Mouse (Mus musculus): Measurements from ENCODE around the gene Gjd3. TPM values are rescaled to one million over a fixed set of nuclear protein-coding genes. Genes with fewer than 3 reads are reported as not detected.
A peak's percentile ranks its signal among the peaks of the same experiment; 100 is the strongest.

Gene Gjd3
- polyA plus RNA-seq, 1 experiment: 0.05 TPM

DNA sequence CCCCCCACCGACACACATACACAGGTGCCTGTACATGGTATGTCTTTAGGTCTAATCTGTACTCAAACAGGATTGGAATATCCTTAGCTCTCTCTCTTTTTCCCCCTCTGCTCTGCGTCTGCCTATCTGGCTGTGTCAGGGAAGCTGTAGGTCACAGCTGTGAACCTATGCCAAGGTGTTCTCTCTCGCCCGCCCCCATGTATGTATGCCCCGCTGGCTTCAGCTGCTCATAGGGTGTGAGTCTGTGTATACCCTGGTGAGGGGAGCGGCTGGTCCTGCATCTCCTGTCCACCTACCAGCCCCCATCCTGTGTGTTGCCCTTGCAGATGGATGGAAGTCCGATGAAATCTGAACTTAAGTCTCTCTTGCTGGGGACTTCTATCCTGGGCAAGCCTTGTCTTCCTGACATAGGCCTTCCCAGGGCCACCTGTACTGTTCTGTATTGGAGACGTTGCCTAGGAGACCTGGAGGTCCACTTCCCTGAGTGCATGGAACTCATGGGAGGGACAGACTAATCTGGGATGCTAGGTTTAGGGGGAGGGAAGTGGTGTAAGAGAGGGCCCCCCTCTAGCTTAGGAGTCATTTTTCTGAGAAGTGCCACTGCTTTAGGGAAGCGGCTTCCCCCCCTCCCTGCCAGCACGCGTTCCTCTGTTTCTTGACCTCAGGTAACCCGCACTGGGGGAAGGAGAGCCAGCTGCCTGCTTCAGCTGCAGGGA is 33.4 kb downstream of the Gjd3 start:
- Histone ChIP-seq H3ac (ENCODE audit: control insufficient read depth, insufficient read length) (no peak overlapping the region), H3K4me3 (no peak overlapping the region), H3K4me2 (ENCODE audit: low read depth) (no peak overlapping the region), H3K27me3 (ENCODE audit: control insufficient read depth, insufficient read depth, insufficient read length) (no peaks in the 10 kb centered on the region), H3K36me3 (ENCODE audit: control insufficient read depth, insufficient read depth) (no peaks in the 10 kb centered on the region), H3K79me2 (ENCODE audit: control insufficient read depth, insufficient read depth) (peaks cover 85% of the 10 kb centered on the region)
- TF ChIP-seq MAX (IDR thresholded peaks at IDR 0.05; ENCODE audit: low read depth): no peak
- TF ChIP-seq E2F4 (IDR thresholded peaks at IDR 0.05; ENCODE audit: insufficient read depth): no peak
- no peak for TF ChIP-seq POLR2AphosphoS2 (IDR thresholded peaks at IDR 0.05; ENCODE audit: insufficient read length, low read depth)
- TF ChIP-seq CEBPB (IDR thresholded peaks at IDR 0.05; ENCODE audit: insufficient read depth, poor library complexity, severe bottlenecking): no peak
- no peak for TF ChIP-seq MYOG (IDR thresholded peaks at IDR 0.05; ENCODE audit: control insufficient read depth in 1 of 3, insufficient read depth in 1 of 3, insufficient read length in 2 of 3, low read depth in 2 of 3)
- TF ChIP-seq SRF (IDR thresholded peaks at IDR 0.05; ENCODE audit: control insufficient read depth, insufficient read length, low read depth): no peak
- TF ChIP-seq REST (IDR thresholded peaks at IDR 0.05; ENCODE audit: insufficient read depth, insufficient read length): no peak

DNA sequence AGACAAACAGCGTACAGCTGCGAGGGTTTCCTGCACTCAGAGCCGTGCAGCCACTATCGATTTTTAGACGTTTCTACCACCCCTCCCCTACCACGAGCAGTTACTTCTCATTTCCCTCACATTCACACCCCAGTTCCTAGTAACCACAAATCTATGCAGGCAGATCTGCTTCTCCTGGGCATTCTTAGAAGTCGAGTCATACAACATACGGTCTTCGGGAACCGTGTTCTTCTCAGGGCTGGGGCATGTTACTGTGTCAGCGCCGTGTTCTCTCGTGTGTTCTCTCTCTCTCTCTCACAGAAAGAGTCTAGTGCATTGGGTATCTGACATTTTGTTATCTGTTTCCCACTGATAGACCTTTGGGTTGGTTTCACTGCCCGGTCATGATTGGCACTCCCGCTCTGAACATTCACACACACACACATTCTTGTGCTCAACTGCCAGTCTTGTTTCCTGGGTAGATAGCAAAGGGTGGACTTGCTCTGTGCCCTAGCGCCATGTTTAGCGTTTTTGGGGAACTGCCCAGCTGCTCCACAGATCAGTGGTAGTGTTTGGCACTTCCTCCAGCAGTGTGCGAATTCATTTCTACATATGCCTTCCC is 34.7 kb downstream of the Gjd3 start:
- no peaks in the 10 kb centered on the region for H3K36me3 ChIP-seq (ENCODE audit: control insufficient read depth, insufficient read depth)
- no peak overlapping the region for H3K4me3 ChIP-seq
- no peaks in the 10 kb centered on the region for H3K27me3 ChIP-seq (ENCODE audit: control insufficient read depth, insufficient read depth, insufficient read length)
- H3K4me2 ChIP-seq (ENCODE audit: low read depth): peak overlapping the region; percentile 41
- peaks cover 86% of the 10 kb centered on the region for H3K79me2 ChIP-seq (ENCODE audit: control insufficient read depth, insufficient read depth)
- no peak overlapping the region for H3ac ChIP-seq (ENCODE audit: control insufficient read depth, insufficient read length)
- TF ChIP-seq TCF3 (IDR thresholded peaks at IDR 0.05; ENCODE audit: insufficient read length, low read depth): no peak
- no peak for TF ChIP-seq TCF12 (IDR thresholded peaks at IDR 0.05; ENCODE audit: insufficient read depth, poor library complexity, severe bottlenecking)
- TF ChIP-seq E2F4 (IDR thresholded peaks at IDR 0.05; ENCODE audit: insufficient read depth): no peak
- TF ChIP-seq MYOD1 (IDR thresholded peaks at IDR 0.05; ENCODE audit: control insufficient read depth in 1 of 3, insufficient read length in 2 of 3, low read depth in 2 of 3): peak in 1 of 3 experiments; percentile 17
- TF ChIP-seq POLR2A (IDR thresholded peaks at IDR 0.05; ENCODE audit: insufficient read length, low read depth): no peak

DNA sequence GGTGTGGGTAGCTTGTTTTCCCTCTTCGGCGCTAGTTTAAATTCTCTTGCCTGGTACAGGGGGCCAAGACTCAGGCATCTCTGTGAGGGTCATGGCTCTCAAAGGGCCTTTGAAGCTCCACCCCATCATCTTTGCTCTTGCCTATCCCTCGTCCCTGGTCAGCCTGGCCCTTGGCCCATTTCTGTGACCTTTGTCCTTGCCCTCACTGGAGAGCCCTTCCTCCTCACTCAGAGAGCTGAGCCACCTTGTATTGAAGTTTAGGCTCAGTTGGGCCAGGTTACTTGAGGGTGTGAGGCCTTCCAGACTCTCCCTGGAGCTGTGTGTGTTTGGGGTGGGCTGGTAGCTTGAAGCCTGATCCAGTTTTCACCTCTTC is 37.2 kb downstream of the Gjd3 start:
- TF ChIP-seq MYOD1 (IDR thresholded peaks at IDR 0.05; ENCODE audit: control insufficient read depth in 1 of 3, insufficient read length in 2 of 3, low read depth in 2 of 3) (no peak), SRF (IDR thresholded peaks at IDR 0.05; ENCODE audit: control insufficient read depth, insufficient read length, low read depth) (no peak), CEBPB (IDR thresholded peaks at IDR 0.05; ENCODE audit: insufficient read depth, poor library complexity, severe bottlenecking) (no peak), MYOG (IDR thresholded peaks at IDR 0.05; ENCODE audit: control insufficient read depth in 1 of 3, insufficient read depth in 1 of 3, insufficient read length in 2 of 3, low read depth in 2 of 3) (no peak), USF1 (IDR thresholded peaks at IDR 0.05; ENCODE audit: low read depth) (no peak)
- Histone ChIP-seq H3K4me3 (peak overlapping the region; percentile 73), H3K79me2 (ENCODE audit: control insufficient read depth, insufficient read depth) (peaks cover 83% of the 10 kb centered on the region), H3K36me3 (ENCODE audit: control insufficient read depth, insufficient read depth) (no peaks in the 10 kb centered on the region), H3K4me2 (ENCODE audit: low read depth) (peak overlapping the region; percentile 96), H3ac (ENCODE audit: control insufficient read depth, insufficient read length) (no peak overlapping the region), H3K27me3 (ENCODE audit: control insufficient read depth, insufficient read depth, insufficient read length) (no peaks in the 10 kb centered on the region)

DNA sequence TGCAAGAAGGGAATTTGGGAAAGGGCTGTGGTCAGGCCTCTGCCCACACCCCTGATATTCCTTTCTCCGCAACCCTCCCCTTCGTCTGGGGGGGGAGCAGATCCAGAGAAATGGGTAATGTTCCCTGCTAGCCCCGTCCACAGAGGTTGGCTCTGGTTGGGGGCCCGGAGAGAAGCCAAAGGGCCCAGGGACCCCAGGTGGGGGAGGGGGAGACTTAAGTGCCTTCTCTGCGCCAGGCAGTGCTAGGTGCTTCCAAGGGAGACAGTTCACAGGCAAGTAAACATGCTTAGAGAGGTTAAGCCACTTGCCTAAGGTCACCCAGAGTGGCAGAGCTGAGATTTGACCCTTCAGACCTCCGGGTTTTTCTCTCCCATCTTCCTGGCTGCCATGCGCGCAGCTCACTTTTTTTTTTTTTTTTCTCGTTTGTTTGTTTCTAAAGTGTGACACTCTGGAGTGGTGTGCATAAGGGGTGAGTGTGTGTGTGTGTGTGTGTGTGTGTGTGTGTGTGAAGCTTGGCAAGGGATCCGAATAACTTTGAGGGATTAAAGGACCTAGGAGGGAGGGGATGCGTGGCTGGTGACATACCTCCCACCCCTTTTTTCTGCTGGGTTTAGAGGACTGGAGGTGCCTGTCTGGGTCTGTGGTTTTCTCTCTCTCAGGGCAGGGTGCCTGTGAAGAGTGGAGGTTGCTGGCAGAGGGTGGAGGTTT is 37.8 kb downstream of the Gjd3 start:
- Histone ChIP-seq H3K4me3 (peak overlapping the region; percentile 73), H3K79me2 (ENCODE audit: control insufficient read depth, insufficient read depth) (peaks cover 85% of the 10 kb centered on the region), H3K36me3 (ENCODE audit: control insufficient read depth, insufficient read depth) (no peaks in the 10 kb centered on the region), H3K27me3 (ENCODE audit: control insufficient read depth, insufficient read depth, insufficient read length) (no peaks in the 10 kb centered on the region), H3K4me2 (ENCODE audit: low read depth) (peak overlapping the region; percentile 96), H3ac (ENCODE audit: control insufficient read depth, insufficient read length) (no peak overlapping the region)
- TF ChIP-seq MYOG (IDR thresholded peaks at IDR 0.05; ENCODE audit: control insufficient read depth in 1 of 3, insufficient read depth in 1 of 3, insufficient read length in 2 of 3, low read depth in 2 of 3) (no peak), MAX (IDR thresholded peaks at IDR 0.05; ENCODE audit: low read depth) (no peak), POLR2A (IDR thresholded peaks at IDR 0.05; ENCODE audit: insufficient read length, low read depth) (no peak), TCF12 (IDR thresholded peaks at IDR 0.05; ENCODE audit: insufficient read depth, poor library complexity, severe bottlenecking) (no peak), TCF3 (IDR thresholded peaks at IDR 0.05; ENCODE audit: insufficient read length, low read depth) (no peak), USF1 (IDR thresholded peaks at IDR 0.05; ENCODE audit: low read depth) (no peak), REST (IDR thresholded peaks at IDR 0.05; ENCODE audit: insufficient read depth, insufficient read length) (no peak), CEBPB (IDR thresholded peaks at IDR 0.05; ENCODE audit: insufficient read depth, poor library complexity, severe bottlenecking) (no peak), SRF (IDR thresholded peaks at IDR 0.05; ENCODE audit: control insufficient read depth, insufficient read length, low read depth) (no peak), POLR2AphosphoS2 (IDR thresholded peaks at IDR 0.05; ENCODE audit: insufficient read length, low read depth) (no peak)

Measured in myocyte (in vitro differentiated cells).